Mouse (Mus musculus) intestine, embryonic 16.5 days (tissue): Measurements from ENCODE around the gene Mrps6. TPM values are rescaled to one million over a fixed set of nuclear protein-coding genes. Genes with fewer than 3 reads are reported as not detected.

Experiments used
- ATAC-seq: fragments of 200-750 bp; cut with Nextera tagmentation; 2 replicates; pipeline ENCODE4 v1.8.0; 2017; ENCODE audit warnings: moderate TSS enrichment, moderate library complexity
- H3K27ac ChIP-seq: fragments of 300-500 bp; sonication (generic); 2 replicates; pipeline ENCODE4 v1.5.1; 2014; ENCODE audit warnings: mild to moderate bottlenecking, low read length
- H3K27me3 ChIP-seq: fragments of 300-500 bp; sonication (generic); replicated peaks from 2 replicates; pipeline ENCODE4 v1.6.1; 2014; ENCODE audit warnings: low read length, control low read depth, mixed read lengths; ENCODE audit not compliant: control insufficient read depth, insufficient read depth
- H3K36me3 ChIP-seq: fragments of 300-500 bp; sonication (generic); 2 replicates; pipeline ENCODE4 v1.6.1; 2014; ENCODE audit warnings: low read length, control low read depth; ENCODE audit not compliant: control insufficient read depth, insufficient read depth
- H3K4me1 ChIP-seq: fragments of 300-500 bp; sonication (generic); 2 replicates; pipeline ENCODE4 v1.6.1; 2014; ENCODE audit warnings: low read length, control low read depth, mixed read lengths; ENCODE audit not compliant: control insufficient read depth, insufficient read depth
- H3K4me2 ChIP-seq: fragments of 300-500 bp; sonication (generic); 2 replicates; pipeline ENCODE4 v1.6.1; 2014; ENCODE audit warnings: low read depth, low read length, control low read depth
- H3K4me3 ChIP-seq: fragments of 300-500 bp; sonication (generic); 2 replicates; pipeline ENCODE4 v1.5.1; 2014; ENCODE audit warnings: mild to moderate bottlenecking, low read length
- H3K9ac ChIP-seq: fragments of 300-500 bp; sonication (generic); 2 replicates; pipeline ENCODE4 v1.6.1; 2014; ENCODE audit warnings: low read depth, low read length
- H3K9me3 ChIP-seq: fragments of 300-500 bp; sonication (generic); 2 replicates; pipeline ENCODE4 v1.6.1; 2016; ENCODE audit warnings: low read length, control low read depth; ENCODE audit not compliant: control insufficient read depth
- WGBS: fragments of 180-500 bp; shearing (Covaris S2); extraction: QIAGEN DNeasy Blood & Tissue Kit; methylation state at CpG from one replicate; pipeline ENCODE4 v1.1.7; 2014; 5-methylcytosine and 5-hydroxymethylcytosine counted together
- polyA plus RNA-seq: library from polyadenylated mRNA; unstranded; fragments of >200 nt; fragmentation: Nextera tagmentation; extraction: Ambion mirVana; gene quantifications from 2 replicates; pipeline ENCODE4 v1.2.1, GENCODE M21; 2015

Gene Mrps6
- polyA plus RNA-seq, 1 experiment from 2014 or later, result 106 TPM

- no peaks in the 10 kb centered on the region for H3K36me3 ChIP-seq
- no peak overlapping the region; the same call in 1 of the 2 replicates for H3K4me2 ChIP-seq
- WGBS, result 52% methylated on average over 2 of the region's 2 CpGs
- H3K9ac ChIP-seq, result no peak overlapping the region
- no peak overlapping the region for H3K4me3 ChIP-seq
- peaks cover 9% of the 10 kb centered on the region; the same call in 1 of the 2 replicates for H3K4me1 ChIP-seq
- no peaks in the 10 kb centered on the region for H3K9me3 ChIP-seq
- H3K27ac ChIP-seq, result no peak overlapping the region
- no peaks in the 10 kb centered on the region for H3K27me3 ChIP-seq
- ATAC-seq, result peak; percentile 76
These were observed 90.3 kb downstream of the Mrps6 start for GRCm38 (mm10) chr16:92148367-92148728.

- Histone ChIP-seq H3K9me3 (no peaks in the 10 kb centered on the region), H3K4me3 (no peak overlapping the region), H3K27me3 (no peaks in the 10 kb centered on the region), H3K4me1 (peaks cover 9% of the 10 kb centered on the region; the same call in 1 of the 2 replicates), H3K36me3 (no peaks in the 10 kb centered on the region), H3K4me2 (no peak overlapping the region), H3K9ac (no peak overlapping the region), H3K27ac (no peak overlapping the region)
- WGBS, result 58% methylated on average over 4 of the region's 4 CpGs
- ATAC-seq, result no peak
These were observed 92.9 kb downstream of the Mrps6 start for GRCm38 (mm10) chr16:92150975-92151374.

- peak; percentile 59 for ATAC-seq
- H3K27ac ChIP-seq, result peak overlapping the region; percentile 68
- WGBS, result 4% methylated on average over 14 of the region's 14 CpGs
These were observed 100.0 kb downstream of the Mrps6 start for GRCm38 (mm10) chr16:92158021-92158455.

GRCm38 (mm10) chr16:92158461-92159091 is 100.5 kb downstream of the Mrps6 start:
- WGBS, result 2% methylated on average over 29 of the region's 30 CpGs
- Histone ChIP-seq H3K9me3 (no peaks in the 10 kb centered on the region), H3K4me2 (peak overlapping the region; percentile 90), H3K27me3 (no peaks in the 10 kb centered on the region), H3K36me3 (no peaks in the 10 kb centered on the region), H3K4me1 (peaks cover 15% of the 10 kb centered on the region; the same call in 1 of the 2 replicates), H3K27ac (peak overlapping the region; percentile 68), H3K4me3 (peak overlapping the region; percentile 55), H3K9ac (peak overlapping the region; percentile 65)
- ATAC-seq, result peak; percentile 92

More at GRCm38 (mm10) chr16:92158021-92158455, 100.0 kb downstream of the Mrps6 start:
- Histone ChIP-seq H3K4me1 (peaks cover 15% of the 10 kb centered on the region; the same call in 1 of the 2 replicates), H3K27me3 (no peaks in the 10 kb centered on the region), H3K36me3 (no peaks in the 10 kb centered on the region), H3K9ac (peak overlapping the region; percentile 65), H3K9me3 (no peaks in the 10 kb centered on the region), H3K4me3 (peak overlapping the region; percentile 55), H3K4me2 (peak overlapping the region; percentile 90)

- Histone ChIP-seq H3K4me2 (peak overlapping the region; percentile 90), H3K9me3 (no peaks in the 10 kb centered on the region), H3K27me3 (no peaks in the 10 kb centered on the region), H3K9ac (peak overlapping the region; percentile 65), H3K4me3 (peak overlapping the region; percentile 55), H3K27ac (peak overlapping the region; percentile 68), H3K4me1 (peaks cover 15% of the 10 kb centered on the region; the same call in 1 of the 2 replicates), H3K36me3 (no peaks in the 10 kb centered on the region)
- 12% methylated on average over 6 of the region's 6 CpGs for WGBS
- peak; percentile 61 for ATAC-seq
These were observed 101.0 kb downstream of the Mrps6 start for GRCm38 (mm10) chr16:92159114-92159513.

Other genes starting within 250 kb of the Mrps6 start
- not detected in 2 replicates for gene Gm49711, start within 50 bp of the Mrps6 start, polyA plus RNA-seq
- 3.2 and 3.5 TPM in 2 replicates for gene Slc5a3, start 52 bp downstream of the Mrps6 start, polyA plus RNA-seq
- gene Kcne2, start 234.1 kb downstream of the Mrps6 start, polyA plus RNA-seq, result 0.10 and 0.21 TPM in 2 replicates
- gene Smim11, start 243.0 kb downstream of the Mrps6 start, polyA plus RNA-seq, result 98.0 and 101 TPM in 2 replicates